ENCODE assay signal across 8 mouse cellular contexts in the genomic region with DNA sequence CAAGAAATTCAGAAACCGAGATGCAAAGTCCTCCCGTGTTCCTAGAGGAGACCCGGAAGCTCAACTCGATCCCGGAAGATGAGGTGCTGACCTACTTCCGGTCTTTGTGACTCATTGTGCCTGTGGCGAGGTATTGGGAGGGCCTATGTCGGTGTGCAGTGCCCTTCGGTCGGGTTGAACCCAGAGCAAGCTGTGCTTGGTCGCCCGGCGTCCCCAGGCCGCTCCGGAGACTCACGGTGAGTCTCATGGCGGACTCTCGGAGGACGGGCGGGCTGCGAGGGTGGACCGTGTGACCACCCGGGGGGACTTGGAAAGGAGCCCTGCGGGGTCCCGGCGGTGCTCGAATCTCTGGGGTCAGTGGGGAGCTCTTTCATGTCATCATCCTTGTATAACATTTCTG. TPM values are rescaled to one million over a fixed set of nuclear protein-coding genes. Genes with fewer than 3 reads are reported as not detected.
DNase-seq lines count a peak whose midpoint lies in the region; ATAC-seq lines count a peak whose summit lies in the region.

A gene (plus strand): TSS at position 89 of the 400 bp plus-strand sequence.

- H3K4me3 ChIP-seq in hindbrain, embryonic 12.5 days = peak within 1 kb of the TSS; percentile 63

- WGBS in hindbrain, embryonic 12.5 days = under 1% methylated on average over 27 of the region's 27 CpGs

- H3K27me3 ChIP-seq in hindbrain, embryonic 12.5 days = 0 out of 2 replicates have a peak, but pooled peaks cover 3% of the 10 kb centered on the region

- no peaks in the 10 kb centered on the region for H3K9me3 ChIP-seq in hindbrain, embryonic 12.5 days (replicated peaks)

- peak within 1 kb of the TSS; percentile 79 for H3K27ac ChIP-seq in hindbrain, embryonic 12.5 days

- H3K36me3 ChIP-seq in hindbrain, embryonic 12.5 days = peaks cover 4% of the 10 kb centered on the region; the same call in 1 of the 2 replicates

- DNase-seq in NIH3T3 (ENCODE audit: low read depth) = peak; percentile 93
- DNase-seq in cerebellum, postnatal 10 days = peak; percentile 84 to 87
- peak; percentile 68 to 71 for DNase-seq in frontal cortex, postnatal 10 days (ENCODE audit: low spot score in 2 of 2)
- peak; percentile 76 to 88 for DNase-seq in layer of hippocampus, postnatal 14 days (ENCODE audit: low spot score in 2 of 2)
- DNase-seq in lung, postnatal 14 days = peak; percentile 77
- DNase-seq in retina, adult 2 months (ENCODE audit: low read depth, low spot score) = peak; percentile 80
- peak; percentile 68 to 74 for DNase-seq in thymus, postnatal 36 days

- peak within 1 kb of the TSS; percentile 78 for H3K4me2 ChIP-seq in hindbrain, embryonic 12.5 days (replicated peaks)

- peak; percentile 91 for ATAC-seq in hindbrain, embryonic 12.5 days (ENCODE audit: low FRiP score)

- peak within 1 kb of the TSS; percentile 93 for H3K9ac ChIP-seq in hindbrain, embryonic 12.5 days

- H3K4me1 ChIP-seq in hindbrain, embryonic 12.5 days = peaks cover 13% of the 10 kb centered on the region

RNA-seq across cellular contexts. Expression of the gene that starts here (rescaled TPM):
- 37.3 and 41.7 TPM in 2 replicates for polyA plus RNA-seq in hindbrain, embryonic 12.5 days (2016; fragmentation: Nextera tagmentation; extraction: Ambion mirVana)
- total RNA-seq in layer of hippocampus, postnatal 14 days (2021) = 10 to 100 TPM; 42.8 to 44.7 TPM

Comparison
In these comparisons a context has a peak if more than half of its experiments do, and no peak if none do; other contexts are left out.
1. Peak in every context shown above with its lines: DNase-seq, ATAC-seq, H3K4me3 ChIP-seq and H3K27ac ChIP-seq.